Mouse (Mus musculus) lung, postnatal 0 days (tissue): ENCODE measurements around the gene Tubb2a. TPM values are rescaled to one million over a fixed set of nuclear protein-coding genes. Genes with fewer than 3 reads are reported as not detected.
"Not testable (repeated sequence)": the region's sequence is repeated elsewhere in the genome, so short reads cannot be mapped to it uniquely, and the experiment has no call there.

Experiments used
- ATAC-seq: fragments of 200-750 bp; cut with Nextera tagmentation; 2 replicates; pipeline ENCODE4 v1.8.0; 2017; ENCODE audit warnings: moderate library complexity
- DNase-seq: peaks from one replicate; pipeline ENCODE4 v3.0.0-alpha.2; 2016; ENCODE audit warnings: low spot score
- H3K27ac ChIP-seq: fragments of 300-500 bp; sonication (generic); 2 replicates; pipeline ENCODE4 v1.5.1; 2014; ENCODE audit warnings: antibody characterized with exemption, mild to moderate bottlenecking, low read length, mixed read lengths
- H3K27me3 ChIP-seq: fragments of 300-500 bp; sonication (generic); replicated peaks from 2 replicates; pipeline ENCODE4 v1.6.1; 2014; ENCODE audit warnings: low read length, mixed read lengths; ENCODE audit not compliant: insufficient read depth
- H3K36me3 ChIP-seq: fragments of 300-500 bp; sonication (generic); 2 replicates; pipeline ENCODE4 v1.6.1; 2014; ENCODE audit warnings: low read length, mixed read lengths; ENCODE audit not compliant: insufficient read depth
- H3K4me1 ChIP-seq: fragments of 300-500 bp; sonication (generic); 2 replicates; pipeline ENCODE4 v1.6.1; 2014; ENCODE audit warnings: antibody characterized with exemption, low read depth, low read length, mixed read lengths; ENCODE audit not compliant: insufficient read depth
- H3K4me2 ChIP-seq: fragments of 300-500 bp; sonication (generic); replicated peaks from 2 replicates; pipeline ENCODE4 v1.6.1; 2014; ENCODE audit warnings: low read depth, mild to moderate bottlenecking, low read length, moderate library complexity, mixed read lengths
- H3K4me3 ChIP-seq: fragments of 300-500 bp; sonication (generic); 2 replicates; pipeline ENCODE4 v1.5.1; 2014; ENCODE audit warnings: low read depth, low read length
- H3K9ac ChIP-seq: fragments of 300-500 bp; sonication (generic); replicated peaks from 2 replicates; pipeline ENCODE4 v1.6.1; 2014; ENCODE audit warnings: low read depth, mild to moderate bottlenecking
- H3K9me3 ChIP-seq: fragments of 300-500 bp; sonication (generic); 2 replicates; pipeline ENCODE4 v1.6.1; 2016; ENCODE audit warnings: low read length, mixed read lengths
- CTCF ChIP-seq: IDR thresholded peaks from 2 replicates; pipeline ENCODE4 v1.5.1; 2016; ENCODE audit warnings: antibody characterized with exemption, mild to moderate bottlenecking
- EP300 ChIP-seq: IDR thresholded peaks from 2 replicates; pipeline ENCODE4 v1.6.1; 2016; ENCODE audit warnings: antibody characterized with exemption, mild to moderate bottlenecking, control low read depth
- WGBS: fragments of 180-500 bp; shearing (Covaris S2); extraction: QIAGEN DNeasy Blood & Tissue Kit; methylation state at CpG from one replicate; pipeline ENCODE4 v1.1.7; 2014; 5-methylcytosine and 5-hydroxymethylcytosine counted together
- polyA plus RNA-seq: library from polyadenylated mRNA; unstranded; fragments of >200 nt; fragmentation: Nextera tagmentation; extraction: Ambion mirVana; gene quantifications from 2 replicates; pipeline ENCODE4 v1.2.1, GENCODE M21; 2015

Tubb2a gene
- polyA plus RNA-seq, 1 experiment from 2014 or later = 167 TPM

DNA sequence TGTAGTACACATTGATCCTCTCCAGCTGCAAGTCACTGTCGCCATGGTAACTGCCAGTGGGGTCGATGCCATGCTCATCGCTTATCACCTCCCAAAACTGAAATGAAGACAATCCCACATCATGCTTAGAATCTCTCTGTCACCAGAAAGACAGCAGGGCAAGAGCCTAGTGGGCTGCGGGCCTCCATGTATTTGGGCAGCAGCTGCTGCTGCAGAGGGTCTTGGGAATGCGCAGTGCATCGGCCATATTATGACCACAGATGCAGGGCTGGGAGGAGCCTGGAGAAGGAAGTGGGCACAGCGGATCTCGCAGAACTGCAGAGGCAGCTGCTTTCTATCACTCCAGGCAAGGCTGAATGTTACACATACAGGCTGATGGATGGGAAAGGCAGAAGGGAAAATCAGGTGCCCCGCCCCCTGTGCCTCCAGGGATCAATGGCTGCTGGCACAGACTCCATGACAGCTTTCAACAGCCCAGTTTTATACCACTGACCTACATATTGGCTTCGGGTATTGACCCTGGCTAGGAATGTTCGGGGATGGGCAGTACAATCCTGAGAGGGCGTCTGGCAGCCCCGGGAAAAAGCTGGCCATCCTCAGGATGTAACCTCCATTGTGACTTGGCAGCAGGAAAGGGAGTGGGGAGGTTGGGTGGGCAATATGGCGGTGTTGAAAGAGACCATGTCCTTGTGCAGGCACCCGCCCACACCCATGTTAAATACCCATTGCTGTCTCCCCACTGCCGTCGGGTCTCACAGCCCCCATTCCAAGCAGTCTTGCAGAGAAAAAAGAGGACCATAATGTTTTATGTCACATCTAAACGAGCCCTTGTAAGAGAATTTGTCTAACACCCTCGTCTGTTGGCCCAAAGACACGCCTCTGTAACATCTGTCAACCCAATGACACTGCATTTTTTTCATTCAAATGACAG lies 981 bp downstream of the Tubb2a start:
- DNase-seq = peak; percentile 60
- H3K4me1 ChIP-seq = peaks cover 13% of the 10 kb centered on the region; the same call in 1 of the 2 replicates
- no peaks in the 10 kb centered on the region for H3K9me3 ChIP-seq
- H3K27me3 ChIP-seq = no peaks in the 10 kb centered on the region
- no peaks in the 10 kb centered on the region for H3K36me3 ChIP-seq
- H3K4me2 ChIP-seq = peak overlapping the region; percentile 87
- H3K27ac ChIP-seq = peak overlapping the region; percentile 80
- 0 out of 2 replicates have a peak overlapping the region, but pooled peaks have one; percentile 9 for H3K9ac ChIP-seq
- WGBS = 28% methylated on average over 20 of the region's 20 CpGs
- TF ChIP-seq CTCF (no peak), EP300 (no peak)
- no peak; the same call in 1 of the 2 replicates for ATAC-seq
- peak overlapping the region; percentile 78 for H3K4me3 ChIP-seq

GRCm38 (mm10) chr13:34075893-34076292 lies 1.9 kb downstream of the Tubb2a start:
- not testable (repeated sequence) for H3K9me3 ChIP-seq, H3K36me3 ChIP-seq, ATAC-seq, H3K9ac ChIP-seq, H3K4me3 ChIP-seq, H3K27me3 ChIP-seq, DNase-seq, H3K27ac ChIP-seq
- Histone ChIP-seq H3K4me2 (peak overlapping the region; percentile 87; the same call in 1 of the 2 replicates), H3K4me1 (peaks cover 13% of the 10 kb centered on the region; the same call in 1 of the 2 replicates)
- 79% methylated on average over 6 of the region's 6 CpGs for WGBS

DNA sequence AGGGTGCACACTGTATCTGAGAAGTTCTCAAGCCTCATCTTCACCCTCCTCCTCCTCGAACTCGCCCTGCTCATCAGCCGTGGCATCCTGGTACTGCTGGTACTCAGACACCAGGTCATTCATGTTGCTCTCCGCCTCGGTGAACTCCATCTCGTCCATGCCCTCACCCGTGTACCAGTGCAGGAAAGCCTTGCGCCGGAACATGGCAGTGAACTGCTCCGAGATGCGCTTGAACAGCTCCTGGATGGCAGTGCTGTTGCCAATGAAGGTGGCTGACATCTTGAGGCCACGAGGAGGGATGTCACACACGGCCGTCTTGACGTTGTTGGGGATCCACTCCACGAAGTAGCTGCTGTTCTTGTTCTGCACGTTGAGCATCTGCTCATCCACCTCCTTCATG lies 3.4 kb downstream of the Tubb2a start:
- not testable (repeated sequence) for H3K4me3 ChIP-seq, H3K9me3 ChIP-seq, H3K36me3 ChIP-seq, H3K9ac ChIP-seq, ATAC-seq, H3K27me3 ChIP-seq, H3K27ac ChIP-seq, DNase-seq, H3K4me2 ChIP-seq
- WGBS = 95% methylated on average over 9 of the region's 17 CpGs
- peaks cover 13% of the 10 kb centered on the region; the same call in 1 of the 2 replicates for H3K4me1 ChIP-seq

DNA sequence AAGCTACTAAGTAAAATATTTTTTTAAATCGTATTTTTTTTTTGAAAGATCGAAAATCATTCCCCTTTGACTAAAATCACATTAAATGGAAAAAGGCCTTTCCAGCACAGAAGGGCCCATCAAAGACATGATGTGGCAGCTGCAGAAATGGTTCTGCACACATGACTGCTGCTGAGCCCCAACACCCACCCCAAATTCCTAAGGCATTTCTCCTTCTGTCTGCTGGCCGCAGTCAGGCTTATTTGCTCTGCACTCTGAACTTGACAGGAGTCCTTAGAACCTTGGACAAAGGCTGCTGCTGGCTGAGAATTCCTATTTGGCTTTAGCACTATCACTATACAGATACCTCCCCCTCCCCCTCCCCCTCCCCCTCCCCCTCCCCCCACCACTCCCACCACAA lies 5.0 kb downstream of the Tubb2a start:
- Histone ChIP-seq H3K9ac (no peak overlapping the region), H3K9me3 (no peaks in the 10 kb centered on the region), H3K36me3 (no peaks in the 10 kb centered on the region), H3K4me1 (peaks cover 7% of the 10 kb centered on the region; the same call in 1 of the 2 replicates), H3K27me3 (no peaks in the 10 kb centered on the region), H3K4me2 (no peak overlapping the region), H3K27ac (no peak overlapping the region), H3K4me3 (no peak overlapping the region)
- 58% methylated on average over 3 of the region's 3 CpGs for WGBS
- DNase-seq = peak; percentile 28
- TF ChIP-seq CTCF (no peak), EP300 (no peak)
- ATAC-seq = no peak

DNA sequence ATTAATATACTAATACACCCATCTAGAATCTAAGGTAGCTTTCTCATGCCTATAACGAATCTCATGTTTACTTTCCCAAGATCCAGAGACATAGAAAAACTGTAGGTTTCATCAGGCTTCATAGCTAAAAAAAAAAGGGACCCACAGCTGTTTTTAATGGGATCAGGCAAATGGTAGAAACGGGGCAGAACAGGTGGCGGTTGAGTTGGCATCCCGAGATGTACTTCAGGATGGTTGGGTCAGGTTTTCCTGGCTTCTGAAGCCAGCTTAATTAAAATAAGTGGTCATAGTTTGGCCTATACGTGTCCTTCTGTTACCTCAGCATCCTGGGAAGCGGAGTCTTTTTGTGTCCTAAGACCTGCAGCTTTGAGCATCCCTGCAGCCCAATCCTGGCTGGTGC lies 6.0 kb downstream of the Tubb2a start:
- TF ChIP-seq CTCF (no peak), EP300 (no peak)
- Histone ChIP-seq H3K9me3 (no peaks in the 10 kb centered on the region), H3K27me3 (no peaks in the 10 kb centered on the region), H3K9ac (no peak overlapping the region), H3K4me2 (no peak overlapping the region), H3K4me3 (no peak overlapping the region), H3K27ac (no peak overlapping the region), H3K4me1 (peaks cover 5% of the 10 kb centered on the region; the same call in 1 of the 2 replicates), H3K36me3 (no peaks in the 10 kb centered on the region)
- WGBS = 88% methylated on average over 6 of the region's 6 CpGs
- ATAC-seq (no peak), DNase-seq (no peak)

GRCm38 (mm10) chr13:34070296-34070695 lies 7.5 kb downstream of the Tubb2a start:
- Histone ChIP-seq H3K36me3 (no peaks in the 10 kb centered on the region), H3K4me1 (no peaks in the 10 kb centered on the region), H3K4me3 (no peak overlapping the region), H3K9ac (no peak overlapping the region), H3K9me3 (no peaks in the 10 kb centered on the region), H3K27me3 (no peaks in the 10 kb centered on the region), H3K27ac (no peak overlapping the region), H3K4me2 (no peak overlapping the region)
- no peak for DNase-seq
- ATAC-seq = no peak
- TF ChIP-seq CTCF = no peak
- TF ChIP-seq EP300 = no peak
- WGBS = 44% methylated on average over 4 of the region's 4 CpGs
